Mouse (Mus musculus) embryonic fibroblast, embryonic 13.5 days (primary cell): ENCODE measurements around the gene Abcf2.

Source experiments
- CTCF ChIP-seq: IDR thresholded peaks from 2 replicates; pipeline ENCODE4 v1.5.1; 2011; ENCODE audit warnings: mild to moderate bottlenecking, control low read depth, low read length, moderate library complexity, borderline replicate concordance; ENCODE audit not compliant: insufficient read depth
- POLR2A ChIP-seq: IDR thresholded peaks from 2 replicates; pipeline ENCODE4 v1.6.1; 2011; ENCODE audit warnings: low read depth, mild to moderate bottlenecking, control low read depth, low read length, moderate library complexity

DNA sequence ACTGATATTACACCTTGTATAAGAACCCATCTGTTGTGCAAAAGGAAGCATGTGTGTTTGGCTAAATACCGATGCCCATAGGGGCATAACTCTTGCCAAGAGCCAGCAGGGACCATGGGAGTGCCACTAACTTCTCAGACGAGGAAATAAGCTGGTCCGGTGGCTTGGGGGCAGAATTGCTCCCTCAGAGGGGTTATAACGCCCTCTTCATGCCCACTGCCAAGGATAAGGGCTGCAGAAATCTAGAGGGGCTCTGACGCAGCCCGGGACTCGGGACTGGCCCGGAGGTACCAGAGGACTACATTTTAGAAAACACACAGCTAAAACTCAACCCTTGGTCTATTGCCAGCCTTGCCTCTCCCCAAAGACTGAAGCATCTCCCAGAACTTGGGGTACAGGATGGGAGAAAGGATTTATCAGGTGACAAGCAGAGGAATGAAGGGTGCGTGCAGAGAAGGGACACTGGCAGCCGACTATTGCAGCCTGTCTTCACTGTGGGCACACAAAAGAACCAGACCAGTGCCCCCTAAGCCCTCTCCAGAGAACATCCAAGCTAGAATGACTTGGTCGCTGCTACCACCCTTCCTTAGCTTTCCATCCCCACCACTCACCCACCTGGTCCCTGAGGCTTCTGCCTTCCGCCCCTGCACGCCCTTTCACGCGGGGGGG, 20.8 kb upstream of the Abcf2 start:
- TF ChIP-seq CTCF (no peak), POLR2A (no peak)
